Mouse (Mus musculus) liver, postnatal 0 days (tissue): Measurements from ENCODE around the gene Ing3.

Experiments
- CTCF ChIP-seq: sonication (generic); IDR thresholded peaks from 2 replicates; pipeline ENCODE4 v1.5.1; 2016; ENCODE audit warnings: antibody characterized with exemption, low read depth
- EP300 ChIP-seq: IDR thresholded peaks from 2 replicates; pipeline ENCODE4 v1.6.1; 2016; ENCODE audit warnings: antibody characterized with exemption, low read depth, mild to moderate bottlenecking

DNA sequence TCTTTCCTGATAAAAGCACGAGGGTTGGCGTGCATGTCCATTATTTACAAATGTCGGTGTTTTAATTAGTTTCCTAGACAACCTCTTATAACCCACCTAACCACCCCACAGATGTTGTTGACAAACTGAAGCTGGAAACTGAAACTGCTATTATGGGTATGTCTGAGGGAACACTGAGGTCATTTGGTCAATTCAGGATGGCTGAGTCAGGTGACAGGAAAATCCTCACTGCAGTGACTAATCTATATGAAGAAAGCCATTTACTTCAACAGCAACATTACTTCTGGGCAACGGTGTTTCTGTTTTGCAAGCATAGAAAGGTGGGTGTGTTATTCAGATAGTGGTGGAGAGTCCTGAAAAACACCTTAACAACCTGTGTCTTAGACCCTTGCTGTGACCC is 48.8 kb downstream of the Ing3 start:
- TF ChIP-seq CTCF, result no peak
- TF ChIP-seq EP300, result no peak
